Mouse (Mus musculus) embryonic fibroblast, embryonic 13.5 days (primary cell): ENCODE measurements around the gene Thoc6.

Source experiments
- CTCF ChIP-seq: IDR thresholded peaks from 2 replicates; pipeline ENCODE4 v1.5.1; 2011; ENCODE audit warnings: mild to moderate bottlenecking, control low read depth, low read length, moderate library complexity, borderline replicate concordance; ENCODE audit not compliant: insufficient read depth
- POLR2A ChIP-seq: IDR thresholded peaks from 2 replicates; pipeline ENCODE4 v1.6.1; 2011; ENCODE audit warnings: low read depth, mild to moderate bottlenecking, control low read depth, low read length, moderate library complexity

DNA sequence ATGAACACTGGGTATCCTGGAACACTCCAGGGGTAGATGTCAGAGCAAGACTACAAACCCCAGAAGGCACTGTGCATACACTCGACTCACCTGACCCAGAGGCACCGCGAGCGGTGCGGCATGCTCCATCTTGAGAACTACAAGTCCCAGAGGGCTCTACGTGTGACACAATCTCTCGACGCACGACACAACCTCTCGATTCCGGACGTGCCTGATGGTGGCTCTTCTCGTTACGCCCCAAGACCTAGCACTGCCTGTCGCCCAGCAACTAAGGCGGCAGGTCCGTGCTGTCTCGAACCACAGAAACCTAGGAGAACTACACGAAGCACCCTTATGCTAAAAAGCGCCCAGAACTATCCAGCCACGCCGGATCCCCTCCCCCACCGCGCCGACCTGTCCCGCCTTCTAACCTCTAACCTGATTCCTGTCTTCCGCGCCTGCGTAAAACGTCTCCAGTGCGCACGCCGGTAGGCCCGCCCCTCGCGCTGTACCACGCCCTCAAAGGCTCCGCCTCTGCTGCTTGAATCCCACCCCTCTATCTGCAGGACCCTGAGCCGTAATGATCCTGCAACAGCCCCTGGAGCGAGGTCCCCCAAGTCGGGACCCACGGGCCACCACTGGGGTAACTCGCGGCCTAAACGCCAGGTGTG is at the start of gene Thoc6, which contains the start of gene Hcfc1r1:
- TF ChIP-seq CTCF (no peak), POLR2A (peak; percentile 63)
